In the genomic region with DNA sequence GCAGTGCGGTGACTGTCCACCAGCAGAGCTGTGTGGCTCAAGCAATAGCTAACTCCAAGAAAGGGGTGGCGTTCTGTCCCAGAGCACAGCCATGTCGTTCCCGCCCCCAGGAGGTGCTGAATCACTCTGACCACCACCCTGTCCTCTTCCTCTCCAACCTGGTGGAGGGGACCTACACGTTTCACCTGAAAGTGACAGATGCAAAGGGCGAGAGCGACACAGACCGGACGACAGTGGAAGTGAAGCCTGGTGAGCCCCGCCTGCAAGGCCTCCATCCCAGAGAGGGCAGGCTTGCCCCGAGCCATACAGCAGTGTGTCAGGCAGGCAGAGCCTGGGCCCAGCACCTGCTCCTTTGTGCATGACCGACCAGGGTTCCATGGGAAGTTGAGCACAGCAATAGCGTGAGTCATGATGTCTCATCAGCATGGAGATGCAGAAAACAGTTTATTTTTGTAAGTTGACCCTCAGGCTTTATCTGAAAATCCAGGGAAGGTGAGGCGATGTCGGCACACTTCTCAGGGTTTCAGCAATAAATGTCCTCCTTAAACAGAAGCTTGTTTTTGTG, we compare ENCODE assay signal across 13 mouse cellular contexts.
DNase-seq lines count a peak whose midpoint lies in the region.
"Had no signal": no experiment of that assay in that cellular context is flagged by ENCODE, and none has a peak within 500 bp of the region (broad histone marks: within the 10 kb centered on the region; RNA-seq: fewer than 3 reads in every experiment).

No protein-coding gene starts in this region.

- peak; percentile 29 for DNase-seq in adrenal gland, adult 8-10 months
- no peak for DNase-seq in adrenal gland, adult 18-20 months (ENCODE audit: low spot score in 2 of 2)
- DNase-seq in 3T3-L1 (ENCODE audit: low read depth, low spot score) = peak; percentile 78
- peak; percentile 52 for DNase-seq in Muller cell, postnatal 12 days (ENCODE audit: inconsistent ontology term)
- peak; percentile 42 to 46 for DNase-seq in adrenal gland, postnatal 36 days
- DNase-seq in layer of hippocampus, adult 18-20 months (ENCODE audit: low spot score in 2 of 2) = no peak
- no peak for DNase-seq in heart, postnatal 14 days
- DNase-seq in layer of hippocampus, adult 9-10 months (ENCODE audit: low spot score) = no peak
- DNase-seq: cerebellum, adult 9-11 months; gastrocnemius, postnatal 10 days; heart, adult 18-20 months; heart, postnatal 4 days; right cerebral cortex, adult 18-20 months had no signal

- intact Hi-C loops in heart, postnatal 14 days (cut with DNase I) = loop anchor here (1.0 to 2.0 kb wide), 3 partner anchors 88 to 285 kb away; partner anchors contain the start of genes AU040320, Clspn and Ncdn

Comparison
In these comparisons a context has a peak if more than half of its experiments do, and no peak if none do; other contexts are left out.
1. DNase-seq: peak in adrenal gland, adult 8-10 months (single experiment), 3T3-L1 (single experiment), Muller cell, postnatal 12 days (single experiment) and adrenal gland, postnatal 36 days (2 of 2); none in adrenal gland, adult 18-20 months (0 of 2), layer of hippocampus, adult 18-20 months (0 of 2), heart, postnatal 14 days (0 of 2) and layer of hippocampus, adult 9-10 months (single experiment).